Mouse (Mus musculus) left cerebral cortex, adult 2 months (tissue): Measurements from ENCODE around the gene Batf3. TPM values are rescaled to one million over a fixed set of nuclear protein-coding genes. Genes with fewer than 3 reads are reported as not detected.

Experiments
- DNase-seq, 2 experiments: peaks; one replicate each; pipeline ENCODE4 v3.0.0; 2021 to 2022; ENCODE audit warnings: low spot score in 2 of 2, mixed read lengths in 1 of 2; ENCODE audit errors: extremely low spot score in 1 of 2
- H3K27ac ChIP-seq: fragments of 200-600 bp; 2 replicates; pipeline ENCODE4 v1.8.1; 2022
- H3K4me3 ChIP-seq: fragments of 200-600 bp; 2 replicates; pipeline ENCODE4 v1.8.1; 2022
- CTCF ChIP-seq: fragments of 200-600 bp; IDR thresholded peaks from 2 replicates; pipeline ENCODE4 v1.8.1; 2022; ENCODE audit warnings: antibody characterized with exemption, mild to moderate bottlenecking, moderate library complexity
- intact Hi-C: fragments of 180-260 bp; cut with DNase I; formaldehyde crosslinking; loops from one replicate; pipeline ENCODE4 v1.15.1; 2025
- total RNA-seq, 2 experiments: library from RNA; stranded (reverse); gene quantifications; 2 replicates each; pipeline ENCODE4 v1.2.3; 2021

The Batf3 gene
- total RNA-seq, 2 experiments from 2014 or later, result 1.6 to 1.8 TPM

- DNase-seq, result no peak
- TF ChIP-seq CTCF, result no peak
- Histone ChIP-seq H3K27ac (no peak overlapping the region), H3K4me3 (no peak overlapping the region)
- intact Hi-C loops, result no loop called here
Measured at GRCm38 (mm10) chr1:191070259-191070658, 27.4 kb upstream of the Batf3 start.

- intact Hi-C loops, result no loop called here
- H3K4me3 ChIP-seq, result no peak overlapping the region
- no peak for TF ChIP-seq CTCF
- no peak overlapping the region for H3K27ac ChIP-seq
- no peak for DNase-seq
Measured at GRCm38 (mm10) chr1:191071613-191072012, 26.0 kb upstream of the Batf3 start.

- Histone ChIP-seq H3K4me3 (no peak overlapping the region), H3K27ac (no peak overlapping the region)
- TF ChIP-seq CTCF, result no peak
- intact Hi-C loops, result no loop called here
- DNase-seq, result no peak
Measured at GRCm38 (mm10) chr1:191072329-191072913, 25.2 kb upstream of the Batf3 start.

GRCm38 (mm10) chr1:191073001-191073400 lies 24.6 kb upstream of the Batf3 start:
- intact Hi-C loops, result no loop called here
- DNase-seq, result no peak
- H3K27ac ChIP-seq, result no peak overlapping the region

GRCm38 (mm10) chr1:191073486-191073885 lies 24.2 kb upstream of the Batf3 start:
- no peak overlapping the region for H3K27ac ChIP-seq
- no peak overlapping the region for H3K4me3 ChIP-seq
- no peak for DNase-seq
- no peak for TF ChIP-seq CTCF
- intact Hi-C loops, result no loop called here

More at GRCm38 (mm10) chr1:191073001-191073400, 24.6 kb upstream of the Batf3 start:
- TF ChIP-seq CTCF, result no peak
- H3K4me3 ChIP-seq, result no peak overlapping the region

- DNase-seq, result peak; percentile 39 to 40
- no peak overlapping the region for H3K27ac ChIP-seq
- TF ChIP-seq CTCF, result peak; percentile 88
- intact Hi-C loops, result loop anchor here (2.0 to 5.0 kb wide), 2 partner anchors 73 to 131 kb away; no protein-coding TSS in a partner anchor
- no peak overlapping the region for H3K4me3 ChIP-seq
Measured at GRCm38 (mm10) chr1:191075199-191075883, 22.3 kb upstream of the Batf3 start.

- intact Hi-C loops, result no loop called here
- DNase-seq, result no peak
- Histone ChIP-seq H3K4me3 (no peak overlapping the region), H3K27ac (no peak overlapping the region)
- TF ChIP-seq CTCF, result no peak
Measured at GRCm38 (mm10) chr1:191083230-191083629, 14.4 kb upstream of the Batf3 start.

GRCm38 (mm10) chr1:191084951-191085559 lies 12.6 kb upstream of the Batf3 start:
- Histone ChIP-seq H3K27ac (no peak overlapping the region), H3K4me3 (no peak overlapping the region)
- DNase-seq, result peak; percentile 20 to 32
- TF ChIP-seq CTCF, result peak; percentile 67
- intact Hi-C loops, result no loop called here

GRCm38 (mm10) chr1:191085597-191085996 lies 12.1 kb upstream of the Batf3 start:
- Histone ChIP-seq H3K4me3 (no peak overlapping the region), H3K27ac (no peak overlapping the region)
- intact Hi-C loops, result no loop called here
- no peak for DNase-seq
- no peak for TF ChIP-seq CTCF

- DNase-seq, result no peak
- intact Hi-C loops, result no loop called here
- TF ChIP-seq CTCF, result no peak
- no peak overlapping the region for H3K27ac ChIP-seq
- no peak overlapping the region for H3K4me3 ChIP-seq
Measured at GRCm38 (mm10) chr1:191086304-191086878, 11.3 kb upstream of the Batf3 start.

- H3K27ac ChIP-seq, result no peak overlapping the region
- intact Hi-C loops, result no loop called here
- no peak for DNase-seq
- TF ChIP-seq CTCF, result no peak
- H3K4me3 ChIP-seq, result no peak overlapping the region
Measured at GRCm38 (mm10) chr1:191086960-191087359, 10.7 kb upstream of the Batf3 start.

GRCm38 (mm10) chr1:191087955-191088354 lies 9.7 kb upstream of the Batf3 start:
- intact Hi-C loops, result no loop called here
- no peak overlapping the region for H3K4me3 ChIP-seq
- no peak for TF ChIP-seq CTCF
- H3K27ac ChIP-seq, result no peak overlapping the region
- no peak for DNase-seq
